Mouse (Mus musculus): ENCODE measurements at regions not wholly inside any gene's neighbourhood (a gene's known extent, or its start where the extent isn't known, plus 50 kb on each side); places are given as distances from the start of the nearest gene placed in this dataset.

DNA sequence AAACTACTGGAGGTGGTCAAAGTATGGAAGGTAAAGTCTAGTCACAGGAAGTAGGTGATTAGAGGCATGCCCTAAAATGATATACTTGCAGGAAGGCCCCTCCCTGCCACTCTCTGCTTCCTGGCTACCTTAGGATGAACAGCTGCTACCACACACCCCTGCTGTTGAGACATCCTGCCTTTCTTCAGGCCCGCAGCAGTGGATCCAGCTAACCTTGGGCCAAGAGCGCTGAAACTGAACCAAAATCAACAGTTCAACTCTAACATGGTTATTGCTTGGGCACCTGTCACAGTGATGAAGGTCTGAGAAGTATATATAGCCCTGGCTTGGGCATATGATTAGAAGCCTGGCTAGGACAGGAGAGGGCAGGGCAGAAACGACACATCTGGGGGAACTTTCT is 352.4 kb downstream of the Prdm2 start:
- no peak overlapping the region for H3K4me3 ChIP-seq (replicated peaks)
- H3K36me3 ChIP-seq = no peaks in the 10 kb centered on the region
- H3K4me2 ChIP-seq = no peak overlapping the region
- no peaks in the 10 kb centered on the region for H3K4me1 ChIP-seq (replicated peaks)
- H3K9me3 ChIP-seq = no peaks in the 10 kb centered on the region
- no peaks in the 10 kb centered on the region for H3K27me3 ChIP-seq
- H3K27ac ChIP-seq = no peak overlapping the region
- WGBS = 81% methylated on average over 3 of the region's 3 CpGs
- no peak overlapping the region for H3K9ac ChIP-seq (replicated peaks)
- no peak for ATAC-seq (ENCODE audit: insufficient number of reproducible peaks, insufficient read depth, low FRiP score, low TSS enrichment, low read depth)

DNA sequence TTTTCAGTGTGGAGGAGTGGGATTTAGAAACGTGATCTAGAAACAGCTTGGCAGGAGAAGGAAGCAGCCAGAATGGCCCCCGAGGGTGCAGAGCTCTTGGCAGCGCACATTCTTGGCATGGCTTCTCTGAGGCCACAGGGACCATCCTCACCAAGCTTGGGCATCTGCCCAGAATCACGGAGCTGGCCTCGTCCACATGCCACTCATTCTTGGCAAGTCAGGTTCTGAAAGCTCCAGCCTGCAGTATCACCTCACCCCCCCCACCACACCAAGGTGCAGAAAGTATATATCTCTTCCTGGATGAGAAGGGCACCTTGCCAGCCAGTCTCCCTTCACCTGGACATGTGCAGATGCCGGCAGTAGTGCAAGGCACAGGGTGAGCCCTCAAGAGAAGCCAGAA is 356.2 kb downstream of the Prdm2 start:
- Histone ChIP-seq H3K9me3 (no peaks in the 10 kb centered on the region), H3K36me3 (no peaks in the 10 kb centered on the region), H3K27me3 (no peaks in the 10 kb centered on the region), H3K4me3 (replicated peaks) (no peak overlapping the region), H3K9ac (replicated peaks) (no peak overlapping the region), H3K4me2 (no peak overlapping the region), H3K4me1 (replicated peaks) (no peaks in the 10 kb centered on the region), H3K27ac (no peak overlapping the region)
- ATAC-seq (ENCODE audit: insufficient number of reproducible peaks, insufficient read depth, low FRiP score, low TSS enrichment, low read depth) = no peak
- WGBS = 73% methylated on average over 6 of the region's 6 CpGs

DNA sequence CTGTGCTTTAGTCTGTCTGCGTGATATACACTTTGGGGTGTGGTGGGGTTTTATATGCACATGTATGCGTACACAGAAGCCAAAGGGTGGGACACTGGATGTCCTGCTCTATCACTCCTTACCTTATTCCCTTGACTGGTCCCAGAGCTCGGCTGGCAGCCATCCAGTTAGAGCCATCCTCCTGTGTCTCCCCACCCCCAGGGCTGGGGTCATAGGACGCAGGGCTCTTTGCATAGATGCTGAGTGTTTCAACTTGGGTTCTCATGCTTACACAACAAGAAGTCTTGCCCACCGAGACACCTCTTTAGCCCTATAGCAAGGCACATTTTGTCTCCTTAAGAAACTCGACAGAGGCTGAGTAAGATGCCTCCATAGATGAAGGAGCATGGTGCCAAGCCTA is 357.2 kb downstream of the Prdm2 start:
- H3K36me3 ChIP-seq = no peaks in the 10 kb centered on the region
- 87% methylated on average over 6 of the region's 6 CpGs for WGBS
- H3K9me3 ChIP-seq = no peaks in the 10 kb centered on the region
- no peak overlapping the region for H3K9ac ChIP-seq (replicated peaks)
- no peaks in the 10 kb centered on the region for H3K4me1 ChIP-seq (replicated peaks)
- H3K4me2 ChIP-seq = no peak overlapping the region
- ATAC-seq (ENCODE audit: insufficient number of reproducible peaks, insufficient read depth, low FRiP score, low TSS enrichment, low read depth) = no peak
- H3K4me3 ChIP-seq (replicated peaks) = no peak overlapping the region
- H3K27me3 ChIP-seq = no peaks in the 10 kb centered on the region
- H3K27ac ChIP-seq = no peak overlapping the region

DNA sequence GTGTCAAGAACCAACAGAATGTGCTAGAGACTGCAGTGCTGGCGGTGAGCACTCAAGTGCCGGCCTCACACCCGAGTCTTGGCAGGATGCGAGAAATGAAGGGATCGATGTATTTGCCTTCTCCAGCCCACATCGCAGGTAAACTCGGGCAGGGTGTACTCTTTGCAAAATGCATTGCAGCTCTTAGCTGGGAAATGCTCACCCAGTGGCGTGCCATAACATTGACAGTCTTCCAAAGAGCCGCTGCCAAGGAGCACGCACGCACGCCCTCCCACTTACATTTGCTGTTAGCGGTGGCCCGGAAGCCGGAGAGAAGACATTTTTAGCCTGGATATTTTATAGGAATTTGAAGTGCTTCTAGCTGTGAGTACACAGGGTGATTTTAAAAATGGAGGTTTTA is 358.9 kb downstream of the Prdm2 start:
- no peaks in the 10 kb centered on the region for H3K9me3 ChIP-seq
- H3K27ac ChIP-seq = no peak overlapping the region
- H3K9ac ChIP-seq (replicated peaks) = no peak overlapping the region
- WGBS = 92% methylated on average over 15 of the region's 15 CpGs
- no peak overlapping the region for H3K4me3 ChIP-seq (replicated peaks)
- H3K27me3 ChIP-seq = no peaks in the 10 kb centered on the region
- H3K36me3 ChIP-seq = no peaks in the 10 kb centered on the region
- H3K4me1 ChIP-seq (replicated peaks) = no peaks in the 10 kb centered on the region
- no peak overlapping the region for H3K4me2 ChIP-seq
- no peak for ATAC-seq (ENCODE audit: insufficient number of reproducible peaks, insufficient read depth, low FRiP score, low TSS enrichment, low read depth)

DNA sequence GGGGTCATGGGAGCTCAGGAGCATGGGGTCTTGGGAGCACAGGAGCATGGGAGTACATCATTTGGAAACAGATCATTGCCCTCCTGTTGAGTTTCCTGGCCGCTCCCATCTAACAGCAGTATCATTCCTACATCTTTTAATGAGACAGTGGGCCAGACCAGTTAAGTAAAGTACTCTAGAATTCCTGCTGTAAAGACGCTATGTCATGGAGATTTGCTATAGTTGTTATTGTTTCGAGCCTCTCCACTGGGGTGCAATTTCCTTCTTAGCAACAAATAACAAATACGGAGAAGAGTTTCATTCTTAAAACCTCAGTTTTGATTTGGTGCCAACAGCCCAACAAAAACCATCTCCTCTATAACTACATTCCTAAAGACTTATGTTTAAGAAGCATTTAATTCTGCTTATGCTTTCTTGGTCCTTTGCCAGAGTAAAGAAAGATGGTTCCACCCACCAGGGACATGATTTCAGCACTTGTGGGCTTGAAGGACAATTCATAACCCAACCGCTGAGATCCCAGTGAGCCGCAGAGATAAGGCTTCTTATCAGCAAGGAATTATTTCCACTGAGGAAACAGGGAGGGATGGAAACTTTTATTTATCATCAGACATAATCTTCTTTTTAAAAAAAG is 367.6 kb downstream of the Prdm2 start:
- Histone ChIP-seq H3K27me3 (no peaks in the 10 kb centered on the region), H3K4me1 (replicated peaks) (no peaks in the 10 kb centered on the region), H3K9me3 (no peaks in the 10 kb centered on the region), H3K27ac (no peak overlapping the region), H3K4me3 (replicated peaks) (no peak overlapping the region), H3K4me2 (no peak overlapping the region), H3K36me3 (no peaks in the 10 kb centered on the region), H3K9ac (replicated peaks) (no peak overlapping the region)
- no peak for ATAC-seq (ENCODE audit: insufficient number of reproducible peaks, insufficient read depth, low FRiP score, low TSS enrichment, low read depth)
- WGBS = 85% methylated on average over 6 of the region's 6 CpGs

DNA sequence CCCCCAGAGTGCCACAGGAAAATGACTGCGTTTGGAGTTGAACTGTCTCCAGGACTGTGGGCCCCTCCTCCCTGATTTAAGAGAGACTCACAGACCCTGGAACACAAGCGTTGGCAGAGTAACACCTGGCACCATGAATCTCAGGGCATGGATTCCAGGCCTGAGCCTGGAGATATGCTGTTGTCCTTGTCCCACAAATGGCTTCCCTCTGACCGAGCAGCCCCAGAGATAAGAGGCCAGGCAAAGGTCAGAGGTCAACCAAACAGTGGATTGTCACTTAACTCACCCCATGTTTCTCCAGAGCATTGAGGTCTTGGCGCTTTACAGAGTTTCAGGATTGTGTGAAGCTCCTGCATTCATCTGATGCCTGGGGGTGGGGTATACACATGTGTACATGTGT is 373.3 kb downstream of the Prdm2 start:
- no peak overlapping the region for H3K4me3 ChIP-seq (replicated peaks)
- no peak for ATAC-seq (ENCODE audit: insufficient number of reproducible peaks, insufficient read depth, low FRiP score, low TSS enrichment, low read depth)

DNA sequence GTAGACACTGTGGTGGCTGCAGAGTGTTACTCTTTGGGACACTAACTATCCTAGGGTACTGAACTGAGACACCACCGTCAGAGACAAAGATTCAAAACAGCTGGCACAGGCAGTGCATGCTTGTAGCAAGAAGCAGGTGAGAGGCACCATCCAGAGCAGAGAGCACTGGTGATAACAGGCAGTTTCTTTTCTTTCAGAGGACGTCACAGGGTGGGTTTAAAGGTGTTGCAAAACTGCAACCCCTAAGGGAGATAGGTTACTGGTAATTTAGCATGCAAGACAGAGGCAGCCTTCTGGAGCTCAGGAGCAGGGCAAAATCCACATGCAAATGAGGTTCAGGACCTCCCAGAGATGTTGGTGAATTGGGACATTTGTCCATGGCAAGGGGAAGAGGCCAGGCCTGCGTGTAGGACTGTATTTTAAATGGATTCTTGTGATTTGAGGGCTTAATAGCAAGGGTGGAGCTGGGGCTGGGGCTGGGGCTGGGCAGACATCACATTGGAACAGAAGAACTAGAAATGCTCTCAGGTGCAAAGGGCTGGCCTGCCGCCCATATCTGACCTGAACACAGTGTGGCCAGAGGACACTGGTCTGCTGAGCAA is 374.3 kb downstream of the Prdm2 start:
- no peak overlapping the region for H3K4me2 ChIP-seq
- H3K27me3 ChIP-seq = no peaks in the 10 kb centered on the region
- no peaks in the 10 kb centered on the region for H3K36me3 ChIP-seq
- no peak for ATAC-seq (ENCODE audit: insufficient number of reproducible peaks, insufficient read depth, low FRiP score, low TSS enrichment, low read depth)
- no peak overlapping the region for H3K9ac ChIP-seq (replicated peaks)
- no peak overlapping the region for H3K27ac ChIP-seq
- no peak overlapping the region for H3K4me3 ChIP-seq (replicated peaks)
- peaks cover 9% of the 10 kb centered on the region for H3K4me1 ChIP-seq (replicated peaks)
- H3K9me3 ChIP-seq = no peaks in the 10 kb centered on the region
- 54% methylated on average over 4 of the region's 4 CpGs for WGBS

More for the DNA sequence above, 373.3 kb downstream of the Prdm2 start:
- whole genome bisulfite sequencing = 40% methylated on average over 4 of the region's 4 CpGs
- no peak overlapping the region for H3K27ac ChIP-seq
- no peaks in the 10 kb centered on the region for H3K9me3 ChIP-seq
- H3K9ac ChIP-seq (replicated peaks) = no peak overlapping the region
- no peaks in the 10 kb centered on the region for H3K27me3 ChIP-seq
- no peaks in the 10 kb centered on the region for H3K36me3 ChIP-seq
- no peak overlapping the region for H3K4me2 ChIP-seq
- H3K4me1 ChIP-seq (replicated peaks) = peaks cover 9% of the 10 kb centered on the region

DNA sequence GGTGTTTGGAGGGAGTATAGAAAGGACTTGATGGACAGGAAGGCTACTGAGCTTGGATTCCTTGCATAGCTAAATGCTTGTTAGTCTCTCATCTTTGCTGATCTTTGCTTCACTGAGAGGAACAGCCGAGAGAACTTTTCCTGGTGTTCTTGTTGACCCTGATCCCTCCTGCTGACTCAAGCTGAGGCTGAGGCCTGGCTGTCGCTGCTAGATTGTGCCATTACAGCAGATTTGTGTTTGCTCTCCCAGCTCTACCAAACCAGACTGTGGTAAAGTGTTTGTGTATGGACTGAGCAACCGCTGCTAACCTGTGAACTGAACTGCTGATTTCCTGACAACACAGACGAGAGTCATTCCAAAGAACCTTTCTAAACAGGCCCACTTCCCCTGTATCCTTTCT is 375.2 kb downstream of the Prdm2 start:
- H3K4me1 ChIP-seq (replicated peaks) = peaks cover 9% of the 10 kb centered on the region
- no peak overlapping the region for H3K9ac ChIP-seq (replicated peaks)
- H3K27ac ChIP-seq = no peak overlapping the region
- no peak overlapping the region for H3K4me3 ChIP-seq (replicated peaks)
- H3K9me3 ChIP-seq = no peaks in the 10 kb centered on the region
- no peak for ATAC-seq (ENCODE audit: insufficient number of reproducible peaks, insufficient read depth, low FRiP score, low TSS enrichment, low read depth)
- no peak overlapping the region for H3K4me2 ChIP-seq
- H3K27me3 ChIP-seq = no peaks in the 10 kb centered on the region
- no peaks in the 10 kb centered on the region for H3K36me3 ChIP-seq
- 81% methylated on average over 4 of the region's 4 CpGs for WGBS

DNA sequence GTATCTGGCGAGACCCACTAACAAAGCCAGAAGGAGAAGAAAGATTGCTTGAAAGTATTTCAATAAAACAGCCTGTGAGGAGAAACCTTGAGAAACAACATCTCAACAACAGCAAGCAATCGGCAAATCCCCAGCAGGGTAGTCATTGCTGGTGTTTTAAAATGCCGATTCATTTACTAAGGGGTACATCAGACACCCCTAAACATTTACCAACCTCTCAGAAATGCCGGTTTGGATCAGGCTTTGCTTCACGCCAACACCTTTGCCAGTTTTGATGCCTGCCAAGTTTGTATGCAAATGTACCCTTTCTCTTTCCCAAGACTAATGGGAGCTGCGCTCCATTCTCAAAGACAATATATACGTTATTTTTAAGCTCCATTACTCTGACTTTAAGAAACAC is 383.1 kb downstream of the Prdm2 start:
- ATAC-seq (ENCODE audit: insufficient number of reproducible peaks, insufficient read depth, low FRiP score, low TSS enrichment, low read depth) = no peak
- no peak overlapping the region for H3K4me2 ChIP-seq
- H3K9ac ChIP-seq (replicated peaks) = no peak overlapping the region
- H3K4me3 ChIP-seq (replicated peaks) = no peak overlapping the region
- H3K27ac ChIP-seq = no peak overlapping the region
- peaks cover 25% of the 10 kb centered on the region for H3K4me1 ChIP-seq (replicated peaks)
- no peaks in the 10 kb centered on the region for H3K27me3 ChIP-seq
- H3K36me3 ChIP-seq = no peaks in the 10 kb centered on the region
- no peaks in the 10 kb centered on the region for H3K9me3 ChIP-seq
- WGBS = 84% methylated on average over 7 of the region's 7 CpGs

DNA sequence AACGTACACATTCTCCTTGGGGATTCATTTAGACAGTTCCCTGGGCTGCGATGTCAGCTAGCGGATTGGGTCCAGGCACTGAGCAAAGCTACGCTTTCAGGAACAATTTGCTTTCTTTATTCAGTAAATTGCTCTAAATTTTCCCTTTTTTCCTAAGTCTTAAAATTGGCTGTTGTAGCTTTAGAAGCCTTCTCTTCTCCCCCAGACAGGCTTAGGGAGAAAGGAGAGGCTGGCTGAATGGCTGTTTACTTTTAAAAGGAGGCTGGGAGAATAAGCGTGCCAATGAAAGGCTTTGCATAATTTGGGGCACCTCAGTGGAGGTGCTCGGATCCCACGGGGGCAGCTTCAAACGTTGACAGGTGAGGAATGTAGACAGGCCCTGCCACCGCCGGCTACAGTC is 383.8 kb downstream of the Prdm2 start:
- no peak overlapping the region for H3K27ac ChIP-seq

DNA sequence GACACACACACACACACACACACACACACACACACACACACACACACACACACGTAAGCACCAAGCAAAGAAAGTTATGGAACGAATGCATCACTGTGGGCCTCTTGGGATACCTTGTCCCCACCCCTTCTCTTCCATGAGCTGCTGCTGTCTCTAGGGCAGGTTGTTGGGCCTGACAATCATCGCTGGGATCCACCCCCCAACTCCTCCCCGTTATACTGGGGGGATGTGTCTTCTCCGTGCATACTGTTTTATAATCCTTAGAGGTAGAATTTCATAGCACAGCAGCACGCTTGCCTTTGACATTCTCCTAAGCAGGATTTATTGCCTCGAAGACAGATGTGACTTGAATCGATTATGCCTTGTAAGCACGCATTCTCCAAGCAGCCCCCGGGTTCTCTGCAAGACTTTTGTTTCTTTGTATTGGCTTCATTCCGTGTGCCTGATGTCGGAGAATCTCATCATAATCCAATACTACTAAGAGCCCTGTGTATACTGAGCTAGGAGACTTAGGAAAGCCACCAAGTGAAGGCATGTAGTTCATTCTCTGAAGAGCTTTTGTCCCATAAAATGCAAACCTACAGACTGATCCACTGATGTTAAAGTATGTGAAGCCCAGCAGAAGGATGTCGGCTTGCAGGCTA is 386.4 kb downstream of the Prdm2 start:
- H3K36me3 ChIP-seq = no peaks in the 10 kb centered on the region
- peak overlapping the region; percentile 38 for H3K4me2 ChIP-seq
- H3K27me3 ChIP-seq = no peaks in the 10 kb centered on the region
- H3K4me1 ChIP-seq (replicated peaks) = peaks cover 25% of the 10 kb centered on the region
- peak; percentile 79 for ATAC-seq (ENCODE audit: insufficient number of reproducible peaks, insufficient read depth, low FRiP score, low TSS enrichment, low read depth)
- H3K4me3 ChIP-seq (replicated peaks) = no peak overlapping the region
- H3K9me3 ChIP-seq = 0 out of 2 replicates have a peak, but pooled peaks cover 3% of the 10 kb centered on the region
- H3K9ac ChIP-seq (replicated peaks) = no peak overlapping the region
- WGBS = 32% methylated on average over 13 of the region's 13 CpGs
- H3K27ac ChIP-seq = no peak overlapping the region

More for the DNA sequence above, 383.8 kb downstream of the Prdm2 start:
- H3K4me2 ChIP-seq = no peak overlapping the region
- 34% methylated on average over 10 of the region's 10 CpGs for WGBS
- no peak overlapping the region for H3K9ac ChIP-seq (replicated peaks)
- no peaks in the 10 kb centered on the region for H3K9me3 ChIP-seq
- H3K4me3 ChIP-seq (replicated peaks) = no peak overlapping the region
- H3K27me3 ChIP-seq = no peaks in the 10 kb centered on the region
- no peaks in the 10 kb centered on the region for H3K36me3 ChIP-seq
- H3K4me1 ChIP-seq (replicated peaks) = peaks cover 25% of the 10 kb centered on the region
- ATAC-seq (ENCODE audit: insufficient number of reproducible peaks, insufficient read depth, low FRiP score, low TSS enrichment, low read depth) = no peak

Data from limb, embryonic 12.5 days (tissue).